Mouse (Mus musculus) megakaryocyte, adult 5-6 weeks (primary cell): ENCODE data around the gene Xlr5b. TPM values are rescaled to one million over a fixed set of nuclear protein-coding genes. Genes with fewer than 3 reads are reported as not detected.
"Not testable (repeated sequence)": the region's sequence is repeated elsewhere in the genome, so short reads cannot be mapped to it uniquely, and the experiment has no call there.

ENCODE experiments used
- ATAC-seq: 2 replicates; pipeline ENCODE4 v1.8.0; 2016; ENCODE audit warnings: mild to moderate bottlenecking, inconsistent platforms; ENCODE audit not compliant: poor library complexity, severe bottlenecking
- total RNA-seq, 2 experiments: library from RNA; stranded (forward) in 1 of 2; stranded (reverse) in 1 of 2; fragments of 153-499, 151-499 nt in 1 of 2; fragments of 221-1000, 200-1000 nt in 1 of 2; gene quantifications; 2 replicates each; pipeline versions ENCODE4 v1.2.3 to v1.2.4; 2015 to 2017

The Xlr5b gene
- total RNA-seq (2015) (not detected in 2 replicates), total RNA-seq (2017) (not detected in 2 replicates)

DNA sequence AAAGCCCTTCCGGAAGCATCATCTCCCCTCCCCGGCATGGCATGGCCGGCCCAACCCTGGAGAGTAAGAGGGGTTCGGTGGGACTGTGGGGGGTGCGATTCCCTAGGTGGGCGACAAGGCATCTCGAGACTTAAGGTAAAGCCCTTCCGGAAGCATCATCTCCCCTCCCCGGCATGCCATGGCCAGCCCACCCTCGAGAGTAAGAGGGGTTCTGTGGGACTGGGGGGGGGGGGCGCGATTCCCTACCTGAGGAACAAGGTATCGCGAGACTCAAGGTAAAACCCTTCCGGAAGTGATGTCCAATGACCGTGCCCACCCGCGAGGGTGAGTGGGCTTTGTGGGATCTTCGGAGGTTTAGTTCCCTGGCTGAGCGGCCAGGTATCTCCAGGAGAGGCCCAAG, at the start of gene Xlr5b:
Xlr5b (plus strand) TSS at position 301 of the 400 bp plus-strand sequence.
- not testable (repeated sequence) for ATAC-seq

DNA sequence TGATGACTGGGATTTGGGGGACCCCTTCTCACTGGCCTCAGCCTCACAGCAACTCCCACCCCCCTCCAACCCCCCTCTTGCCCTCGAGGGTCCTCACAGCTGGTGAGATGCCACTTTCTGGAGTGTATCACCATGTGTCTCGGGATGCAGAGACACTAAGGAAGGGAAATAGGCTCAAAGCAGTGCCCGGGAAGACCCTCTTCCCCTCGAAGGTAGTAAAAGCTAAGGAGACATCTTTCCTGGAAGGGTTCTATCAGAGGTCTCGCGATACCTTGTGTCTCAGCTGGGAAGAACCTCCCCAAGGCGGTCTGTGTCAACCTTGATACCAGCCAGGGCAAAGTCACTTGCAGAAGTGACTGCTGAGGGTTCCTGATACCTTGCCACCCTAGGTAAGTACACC, 31.8 kb upstream of the Xlr5b start, which contains the start of gene Gm14685:
Gm14685 (plus strand) TSS at position 301 of the 400 bp plus-strand sequence.
- not testable (repeated sequence) for ATAC-seq

DNA sequence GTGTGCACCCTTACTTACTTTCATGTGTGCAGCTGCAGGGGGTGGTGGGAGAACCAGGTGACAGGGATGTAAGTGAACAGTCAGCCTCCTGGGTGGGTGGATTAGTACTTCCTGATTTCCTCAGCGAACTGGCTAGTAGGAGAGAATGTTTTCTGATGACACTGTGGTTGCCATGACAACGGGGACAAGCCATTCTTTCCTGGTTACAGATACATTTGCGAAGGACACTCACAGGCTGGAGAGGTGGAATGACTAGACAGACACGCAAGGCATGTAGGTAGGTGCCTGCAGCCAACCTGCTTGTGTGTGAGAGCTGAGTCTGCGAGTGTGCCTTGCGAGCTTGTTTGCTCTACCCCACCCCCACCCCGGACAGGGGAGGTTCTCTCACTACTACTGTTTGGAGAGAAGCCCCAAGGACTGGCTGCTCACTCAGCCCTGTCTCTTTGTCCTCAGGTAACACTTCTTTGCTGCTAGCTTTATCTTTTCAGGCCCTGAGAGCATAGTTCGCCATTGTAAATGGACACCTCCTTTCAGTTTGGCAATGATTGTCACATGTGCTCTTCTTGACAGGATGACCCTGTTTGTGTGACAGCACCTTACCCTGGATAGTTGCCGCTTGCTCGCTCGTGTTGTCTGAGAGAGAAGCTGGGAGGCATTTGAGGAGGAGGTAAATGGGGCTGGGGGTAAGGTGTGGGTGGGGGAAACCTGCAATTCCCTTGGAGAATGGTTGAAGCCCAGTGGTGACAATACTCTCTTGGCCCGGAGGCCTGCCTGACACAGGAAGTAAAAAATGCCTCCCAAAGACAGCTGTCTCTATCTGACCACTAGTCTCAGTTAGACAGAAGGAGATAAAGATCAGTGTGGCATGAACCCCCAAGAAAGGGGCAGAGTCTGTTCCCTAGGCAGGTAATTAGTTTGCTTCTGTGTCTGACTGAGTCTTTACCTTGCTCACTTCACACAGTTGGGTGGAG, 25.5 kb upstream of the Xlr5b start:
- ATAC-seq, result not testable (repeated sequence)

DNA sequence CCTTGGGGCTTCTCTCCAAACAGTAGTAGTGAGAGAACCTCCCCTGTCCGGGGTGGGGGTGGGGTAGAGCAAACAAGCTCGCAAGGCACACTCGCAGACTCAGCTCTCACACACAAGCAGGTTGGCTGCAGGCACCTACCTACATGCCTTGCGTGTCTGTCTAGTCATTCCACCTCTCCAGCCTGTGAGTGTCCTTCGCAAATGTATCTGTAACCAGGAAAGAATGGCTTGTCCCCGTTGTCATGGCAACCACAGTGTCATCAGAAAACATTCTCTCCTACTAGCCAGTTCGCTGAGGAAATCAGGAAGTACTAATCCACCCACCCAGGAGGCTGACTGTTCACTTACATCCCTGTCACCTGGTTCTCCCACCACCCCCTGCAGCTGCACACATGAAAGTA, 5.4 kb upstream of the Xlr5b start:
- not testable (repeated sequence) for ATAC-seq

DNA sequence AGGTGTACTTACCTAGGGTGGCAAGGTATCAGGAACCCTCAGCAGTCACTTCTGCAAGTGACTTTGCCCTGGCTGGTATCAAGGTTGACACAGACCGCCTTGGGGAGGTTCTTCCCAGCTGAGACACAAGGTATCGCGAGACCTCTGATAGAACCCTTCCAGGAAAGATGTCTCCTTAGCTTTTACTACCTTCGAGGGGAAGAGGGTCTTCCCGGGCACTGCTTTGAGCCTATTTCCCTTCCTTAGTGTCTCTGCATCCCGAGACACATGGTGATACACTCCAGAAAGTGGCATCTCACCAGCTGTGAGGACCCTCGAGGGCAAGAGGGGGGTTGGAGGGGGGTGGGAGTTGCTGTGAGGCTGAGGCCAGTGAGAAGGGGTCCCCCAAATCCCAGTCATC, 754 bp downstream of the Xlr5b start, which contains the start of gene DXBay18:
DXBay18 (minus strand) TSS at position 101 of the 400 bp plus-strand sequence.
- not testable (repeated sequence) for ATAC-seq

DNA sequence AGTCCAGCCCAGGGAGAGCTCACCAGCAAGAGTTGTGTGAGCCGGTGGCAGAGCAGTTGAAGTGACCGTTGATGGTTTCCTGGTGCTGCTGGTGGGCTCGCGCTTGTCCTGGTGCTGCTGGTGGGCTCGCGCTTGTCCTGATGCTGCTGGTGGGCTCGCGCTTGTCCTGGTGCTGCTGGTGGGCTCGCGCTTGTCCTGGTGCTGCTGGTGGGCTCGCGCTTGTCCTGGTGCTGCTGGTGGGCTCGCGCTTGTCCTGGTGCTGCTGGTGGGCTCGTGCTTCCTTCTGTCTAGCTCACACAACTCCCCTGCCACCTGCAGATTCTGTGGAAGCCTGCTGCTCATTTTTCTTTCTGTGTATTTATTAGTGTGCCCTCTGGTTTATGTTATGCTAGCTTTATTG, 28.3 kb downstream of the Xlr5b start, which contains the start of gene Spin2d:
Spin2d (minus strand) TSS at position 101 of the 400 bp plus-strand sequence.
- not testable (repeated sequence) for ATAC-seq

DNA sequence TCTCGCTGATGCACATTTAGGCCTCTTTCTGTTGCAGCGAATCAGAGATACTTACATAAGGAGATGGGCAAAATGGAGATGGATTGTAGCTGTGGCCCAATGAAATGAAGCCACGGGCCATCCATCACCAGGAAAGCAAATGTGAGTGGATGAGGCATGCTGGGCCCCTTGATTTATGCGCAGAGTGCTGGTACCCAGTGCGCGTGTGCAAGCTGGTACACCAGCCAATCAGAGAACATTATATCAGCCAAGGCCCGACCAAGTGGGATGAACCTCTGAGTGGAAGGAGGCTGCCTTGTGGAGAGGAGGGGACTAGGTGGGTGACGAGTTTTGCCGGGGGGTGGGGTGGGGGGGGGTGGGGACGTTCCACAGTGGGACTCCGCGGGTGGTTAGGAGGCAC, 43.3 kb downstream of the Xlr5b start, which contains the start of gene Xlr3b:
Xlr3b (plus strand) TSS at position 274 of the 400 bp plus-strand sequence.
- not testable (repeated sequence) for ATAC-seq

Other genes starting within 250 kb of the Xlr5b start
- 60.0 and 60.4 TPM in 2 replicates for gene Cetn2, start 230.4 kb upstream of the Xlr5b start, total RNA-seq (2015)
- 51.9 and 55.3 TPM in 2 replicates for gene Cetn2, start 230.4 kb upstream of the Xlr5b start, total RNA-seq (2017)
- 17.0 and 17.4 TPM in 2 replicates for gene Nsdhl, start 230.2 kb upstream of the Xlr5b start, total RNA-seq (2015)
- gene Nsdhl, start 230.2 kb upstream of the Xlr5b start, total RNA-seq (2017), result 14.1 and 14.7 TPM in 2 replicates
- not detected in 2 replicates for gene Zfp185, start 161.5 kb upstream of the Xlr5b start, total RNA-seq (2015)
- not detected in 2 replicates for gene Zfp185, start 161.5 kb upstream of the Xlr5b start, total RNA-seq (2017)
- not detected in 2 replicates for gene Pnma5, start 111.7 kb upstream of the Xlr5b start, total RNA-seq (2015)
- gene Pnma5, start 111.7 kb upstream of the Xlr5b start, total RNA-seq (2017), result not detected in 2 replicates
- gene Pnma3, start 84.0 kb upstream of the Xlr5b start, total RNA-seq (2015), result not detected in 2 replicates
- gene Pnma3, start 84.0 kb upstream of the Xlr5b start, total RNA-seq (2017), result not detected in 2 replicates
- gene Xlr4a, start 66.3 kb upstream of the Xlr5b start, total RNA-seq (2015), result 6.4 and 9.1 TPM in 2 replicates
- 0.45 and 7.4 TPM in 2 replicates for gene Xlr4a, start 66.3 kb upstream of the Xlr5b start, total RNA-seq (2017)
- gene Xlr3a, start 51.7 kb upstream of the Xlr5b start, total RNA-seq (2015), result not detected in 2 replicates
- gene Xlr3a, start 51.7 kb upstream of the Xlr5b start, total RNA-seq (2017), result 0.22 and 0.37 TPM in 2 replicates
- gene Gm14685, start 31.7 kb upstream of the Xlr5b start, total RNA-seq (2015), result not detected in 2 replicates
- not detected in 2 replicates for gene Gm14685, start 31.7 kb upstream of the Xlr5b start, total RNA-seq (2017)
- gene DXBay18, start 654 bp downstream of the Xlr5b start, total RNA-seq (2015), result not detected in 2 replicates
- gene DXBay18, start 654 bp downstream of the Xlr5b start, total RNA-seq (2017), result not detected in 2 replicates
- not detected in 2 replicates for gene Spin2d, start 28.2 kb downstream of the Xlr5b start, total RNA-seq (2015)
- gene Spin2d, start 28.2 kb downstream of the Xlr5b start, total RNA-seq (2017), result not detected in 2 replicates
- 3.9 and 8.3 TPM in 2 replicates for gene Xlr3b, start 43.4 kb downstream of the Xlr5b start, total RNA-seq (2015)
- 2.9 and 3.3 TPM in 2 replicates for gene Xlr3b, start 43.4 kb downstream of the Xlr5b start, total RNA-seq (2017)
- gene Xlr4b, start 65.5 kb downstream of the Xlr5b start, total RNA-seq (2015), result 7.1 and 12.5 TPM in 2 replicates
- gene Xlr4b, start 65.5 kb downstream of the Xlr5b start, total RNA-seq (2017), result 8.4 and 10.8 TPM in 2 replicates
- 4.0 and 4.7 TPM in 2 replicates for gene F8a, start 79.5 kb downstream of the Xlr5b start, total RNA-seq (2015)
- 3.9 and 4.1 TPM in 2 replicates for gene F8a, start 79.5 kb downstream of the Xlr5b start, total RNA-seq (2017)
- gene Xlr4c, start 94.3 kb downstream of the Xlr5b start, total RNA-seq (2015), result 2.3 and 2.8 TPM in 2 replicates
- gene Xlr4c, start 94.3 kb downstream of the Xlr5b start, total RNA-seq (2017), result 6.5 and 9.3 TPM in 2 replicates
- gene Xlr3c, start 116.6 kb downstream of the Xlr5b start, total RNA-seq (2015), result not detected in 2 replicates
- gene Xlr3c, start 116.6 kb downstream of the Xlr5b start, total RNA-seq (2017), result 0.07 TPM in 1 of 2 replicates, not detected in the other
- not detected in 2 replicates for gene Xlr5a, start 144.2 kb downstream of the Xlr5b start, total RNA-seq (2015)
- gene Xlr5a, start 144.2 kb downstream of the Xlr5b start, total RNA-seq (2017), result not detected in 2 replicates
- gene Xlr5c, start 144.2 kb downstream of the Xlr5b start, total RNA-seq (2015), result not detected in 2 replicates
- not detected in 2 replicates for gene Xlr5c, start 144.2 kb downstream of the Xlr5b start, total RNA-seq (2017)
- gene Gm45015, start 188.0 kb downstream of the Xlr5b start, total RNA-seq (2015), result not detected in 2 replicates
- gene Gm45015, start 188.0 kb downstream of the Xlr5b start, total RNA-seq (2017), result not detected in 2 replicates
- 5.3 and 6.8 TPM in 2 replicates for gene Zfp275, start 193.8 kb downstream of the Xlr5b start, total RNA-seq (2015)
- gene Zfp275, start 193.8 kb downstream of the Xlr5b start, total RNA-seq (2017), result 3.5 and 4.3 TPM in 2 replicates
- gene Gm18336, start 249.9 kb downstream of the Xlr5b start, total RNA-seq (2015), result not detected in 2 replicates
- gene Gm18336, start 249.9 kb downstream of the Xlr5b start, total RNA-seq (2017), result not detected in 2 replicates